11 mouse cellular contexts compared by ENCODE assay signal in the genomic region with DNA sequence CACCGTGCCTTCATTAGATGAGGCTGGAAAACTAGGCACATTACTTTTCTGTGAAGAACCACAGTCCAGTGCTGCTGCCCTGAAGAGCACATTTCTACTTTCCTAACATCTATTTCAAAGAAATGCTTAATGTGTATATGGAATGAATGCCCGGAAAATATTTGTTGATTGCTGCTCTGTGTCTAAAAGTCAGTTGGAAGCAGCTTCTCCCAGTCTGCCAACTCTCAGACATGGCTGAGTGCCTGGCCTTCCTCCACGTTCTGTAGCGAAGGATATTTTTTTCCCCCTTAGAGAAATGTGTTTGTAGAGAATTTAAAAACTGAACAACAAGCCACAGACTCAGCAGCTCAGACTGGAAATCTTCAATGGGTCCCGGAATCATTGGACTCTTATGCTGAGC.
DNase-seq lines count a peak whose midpoint lies in the region; TF ChIP-seq lines count a peak whose summit lies in the region.
"Had no signal": no experiment of that assay in that cellular context is flagged by ENCODE, and none has a peak within 500 bp of the region (broad histone marks: within the 10 kb centered on the region; RNA-seq: fewer than 3 reads in every experiment).

No protein-coding gene starts in this region.

- no peak overlapping the region for H3K27ac ChIP-seq in gastrocnemius, adult 2 months
- H3K27ac ChIP-seq in left cerebral cortex, adult 2 months: no peak overlapping the region
- H3K27ac ChIP-seq: heart, embryonic 15.5 days had no signal

- intact Hi-C loops in gastrocnemius, postnatal 14 days (cut with DNase I; ENCODE audit: low total_unique reads): no loop called here
- intact Hi-C loops in gastrocnemius, adult 2 months (cut with DNase I): no loop called here
- intact Hi-C loops in left cerebral cortex, postnatal 4 days (cut with DNase I): no loop called here
- intact Hi-C loops in left cerebral cortex, adult 2 months (cut with DNase I): no loop called here

- DNase-seq in gastrocnemius, postnatal 14 days: peak; percentile 19
- DNase-seq in gastrocnemius, adult 2 months: no peak
- peak; percentile 12 for DNase-seq in left cerebral cortex, postnatal 4 days
- DNase-seq in left cerebral cortex, adult 2 months (ENCODE audit: extremely low spot score in 1 of 2, low spot score in 2 of 2): no peak
- peak; percentile 7 for DNase-seq in urinary bladder, postnatal 14 days (ENCODE audit: low spot score)
- no peak for DNase-seq in urinary bladder, adult 2 months (ENCODE audit: low spot score)
- DNase-seq in frontal cortex, postnatal 10 days (ENCODE audit: low spot score in 2 of 2): no peak
- DNase-seq: cerebellum, adult 11-12 months; forebrain, postnatal 0 days; kidney, adult 9 months had no signal

- no peak for TF ChIP-seq CTCF in gastrocnemius, adult 2 months (IDR thresholded peaks at IDR 0.05)
- no peak for TF ChIP-seq CTCF in left cerebral cortex, adult 2 months (IDR thresholded peaks at IDR 0.05)

- H3K4me3 ChIP-seq in gastrocnemius, adult 2 months: no peak overlapping the region
- no peak overlapping the region for H3K4me3 ChIP-seq in left cerebral cortex, adult 2 months
- H3K4me3 ChIP-seq: heart, embryonic 15.5 days had no signal

Comparison
In these comparisons a context has a peak if more than half of its experiments do, and no peak if none do; other contexts are left out.
1. DNase-seq: peak in gastrocnemius, postnatal 14 days (single experiment), left cerebral cortex, postnatal 4 days (single experiment) and urinary bladder, postnatal 14 days (single experiment); none in gastrocnemius, adult 2 months (single experiment), left cerebral cortex, adult 2 months (0 of 2), urinary bladder, adult 2 months (single experiment) and frontal cortex, postnatal 10 days (0 of 2).